Comparison of ENCODE assay signal across 8 mouse cellular contexts in genomic region chr10:128673763-128674468, GRCm38 (mm10). TPM values are rescaled to one million over a fixed set of nuclear protein-coding genes. Genes with fewer than 3 reads are reported as not detected.
DNase-seq lines count a peak whose midpoint lies in the region; ATAC-seq lines count a peak whose summit lies in the region.

TSS of gene Suox (minus strand) at chr10:128674073.

- ATAC-seq in intestine, embryonic 16.5 days = peak; percentile 90

- peak; percentile 92 for DNase-seq in adrenal gland, adult 2 months
- DNase-seq in embryo, embryonic 11.5 days (ENCODE audit: low read depth, low spot score) = peak; percentile 71
- DNase-seq in gastrocnemius, postnatal 4 days (ENCODE audit: low spot score in 2 of 2) = peak; percentile 65 to 79
- peak; percentile 83 to 85 for DNase-seq in left cerebral cortex, postnatal 25 days (ENCODE audit: low spot score in 2 of 2)
- DNase-seq in mesoderm, embryonic 11.5 days (ENCODE audit: low read depth, low spot score) = peak; percentile 83
- peak; percentile 82 for DNase-seq in right cerebral cortex, postnatal 25 days
- peak; percentile 76 to 79 for DNase-seq in urinary bladder, postnatal 36 days (ENCODE audit: low spot score in 2 of 2)

- peak within 1 kb of the TSS; percentile 72 for H3K9ac ChIP-seq in intestine, embryonic 16.5 days (ENCODE audit: low read depth, low read length)

- peak within 1 kb of the TSS; percentile 94 for H3K4me2 ChIP-seq in intestine, embryonic 16.5 days (ENCODE audit: low read depth, low read length)

- no peaks in the 10 kb centered on the region for H3K27me3 ChIP-seq in intestine, embryonic 16.5 days (replicated peaks; ENCODE audit: control insufficient read depth, insufficient read depth, low read length)

- no peaks in the 10 kb centered on the region for H3K36me3 ChIP-seq in intestine, embryonic 16.5 days (ENCODE audit: control insufficient read depth, insufficient read depth, low read length)

- no peaks in the 10 kb centered on the region for H3K9me3 ChIP-seq in intestine, embryonic 16.5 days (ENCODE audit: control insufficient read depth, low read length)

- under 1% methylated on average over 59 of the region's 60 CpGs for WGBS in intestine, embryonic 16.5 days

- intact Hi-C loops in left cerebral cortex, postnatal 25 days (cut with DNase I) = loop anchor here (1.0 to 5.0 kb wide), 4 partner anchors 29 to 107 kb away; partner anchors contain the start of genes Ikzf4, Pa2g4 and Rps26

- H3K27ac ChIP-seq in intestine, embryonic 16.5 days (ENCODE audit: low read length) = peak within 1 kb of the TSS; percentile 57

- peak within 1 kb of the TSS; percentile 77 for H3K4me3 ChIP-seq in intestine, embryonic 16.5 days (ENCODE audit: low read length)

- peaks cover 8% of the 10 kb centered on the region for H3K4me1 ChIP-seq in intestine, embryonic 16.5 days (ENCODE audit: control insufficient read depth, insufficient read depth, low read length)

RNA-seq across cellular contexts. Expression of gene Suox, which starts in this region (rescaled TPM):
- 10 to 100 TPM; 29.2 to 32.7 TPM for total RNA-seq in adrenal gland, adult 2 months (2021)
- polyA plus RNA-seq in adrenal gland, adult 2 months (2012; rRNA removed) = 10.2 and 10.8 TPM in 2 replicates
- 10 to 100 TPM; 12.0 to 13.1 TPM for total RNA-seq in gastrocnemius, postnatal 4 days (2021)
- polyA plus RNA-seq in intestine, embryonic 16.5 days (2015; fragmentation: Nextera tagmentation; extraction: Ambion mirVana) = 11.8 and 13.0 TPM in 2 replicates
- total RNA-seq in left cerebral cortex, postnatal 25 days (2021) = 10 to 100 TPM; 10.8 to 12.3 TPM

Comparison
In these comparisons a context has a peak if more than half of its experiments do, and no peak if none do; other contexts are left out.
1. Peak in every context shown above with its lines: DNase-seq, ATAC-seq, H3K4me3 ChIP-seq and H3K27ac ChIP-seq.